Mouse (Mus musculus) CD4-positive, CD25-positive, alpha-beta regulatory T cell, adult 2 months (primary cell): ENCODE data around the gene Sytl3.
"Not testable (repeated sequence)": the region's sequence is repeated elsewhere in the genome, so short reads cannot be mapped to it uniquely, and the experiment has no call there.

Experiments used
- DNase-seq: peaks from one replicate; pipeline ENCODE4 v3.0.0-alpha.2; 2012; ENCODE audit warnings: low read depth, low spot score

Gene Sytl3

GRCm38 (mm10) chr17:6691596-6691995, 32.7 kb downstream of the Sytl3 start:
- DNase-seq: peak; percentile 73

GRCm38 (mm10) chr17:6695712-6696111, 36.8 kb downstream of the Sytl3 start:
- DNase-seq: not testable (repeated sequence)

GRCm38 (mm10) chr17:6696521-6696920, 37.6 kb downstream of the Sytl3 start:
- peak; percentile 3 for DNase-seq

- DNase-seq: peak; percentile 60
Measured at GRCm38 (mm10) chr17:6697224-6697775, 38.4 kb downstream of the Sytl3 start.

- not testable (repeated sequence) for DNase-seq
Measured at GRCm38 (mm10) chr17:6699502-6699901, 40.6 kb downstream of the Sytl3 start.

- DNase-seq: not testable (repeated sequence)
Measured at GRCm38 (mm10) chr17:6700077-6700476, 41.2 kb downstream of the Sytl3 start.

- not testable (repeated sequence) for DNase-seq
Measured at GRCm38 (mm10) chr17:6702625-6703221, 43.8 kb downstream of the Sytl3 start.

- not testable (repeated sequence) for DNase-seq
Measured at GRCm38 (mm10) chr17:6703381-6704270, 44.7 kb downstream of the Sytl3 start.

GRCm38 (mm10) chr17:6706448-6706847, 47.6 kb downstream of the Sytl3 start:
- DNase-seq: not testable (repeated sequence)

GRCm38 (mm10) chr17:6707422-6707821, 48.5 kb downstream of the Sytl3 start:
- not testable (repeated sequence) for DNase-seq

GRCm38 (mm10) chr17:6708194-6708593, 49.3 kb downstream of the Sytl3 start:
- DNase-seq: not testable (repeated sequence)

- not testable (repeated sequence) for DNase-seq
Measured at GRCm38 (mm10) chr17:6713483-6713882, 54.6 kb downstream of the Sytl3 start.

- DNase-seq: not testable (repeated sequence)
Measured at GRCm38 (mm10) chr17:6713944-6714343, 55.1 kb downstream of the Sytl3 start.

GRCm38 (mm10) chr17:6727996-6728610, 69.2 kb downstream of the Sytl3 start:
- no peak for DNase-seq

- DNase-seq: no peak
Measured at GRCm38 (mm10) chr17:6729244-6729742, 70.4 kb downstream of the Sytl3 start.

GRCm38 (mm10) chr17:6731132-6731531, 72.2 kb downstream of the Sytl3 start:
- DNase-seq: no peak

- DNase-seq: peak; percentile 9
Measured at GRCm38 (mm10) chr17:6731634-6732033, 72.7 kb downstream of the Sytl3 start.

GRCm38 (mm10) chr17:6732665-6733064, 73.8 kb downstream of the Sytl3 start:
- DNase-seq: no peak

GRCm38 (mm10) chr17:6733322-6733875, 74.5 kb downstream of the Sytl3 start:
- no peak for DNase-seq

- DNase-seq: no peak
Measured at GRCm38 (mm10) chr17:6734746-6735441, 76.0 kb downstream of the Sytl3 start.
